Mouse (Mus musculus) midbrain, embryonic 10.5 days (tissue): ENCODE measurements at regions not wholly inside any gene's neighbourhood (a gene's known extent, or its start where the extent isn't known, plus 50 kb on each side); places are given as distances from the start of the nearest gene placed in this dataset.
A peak's percentile ranks its signal among the peaks of the same experiment; 100 is the strongest.

Experiments used
- DNase-seq: peaks from one replicate; pipeline ENCODE4 v3.0.0-alpha.2; 2017; ENCODE audit warnings: low spot score
- H3K27ac ChIP-seq: fragments of 300-500 bp; sonication (generic); replicated peaks from 2 replicates; pipeline ENCODE4 v1.5.1; 2016; ENCODE audit warnings: mild to moderate bottlenecking
- H3K27me3 ChIP-seq: fragments of 300-500 bp; sonication (generic); 2 replicates; pipeline ENCODE4 v1.6.1; 2016; ENCODE audit warnings: low read depth, mild to moderate bottlenecking; ENCODE audit not compliant: poor library complexity, severe bottlenecking
- H3K36me3 ChIP-seq: fragments of 300-500 bp; sonication (generic); 2 replicates; pipeline ENCODE4 v1.6.1; 2016; ENCODE audit warnings: mild to moderate bottlenecking, moderate library complexity
- H3K4me1 ChIP-seq: fragments of 300-500 bp; sonication (generic); 2 replicates; pipeline ENCODE4 v1.6.1; 2016
- H3K4me3 ChIP-seq: fragments of 300-500 bp; sonication (generic); 2 replicates; pipeline ENCODE4 v1.5.1; 2016; ENCODE audit warnings: mild to moderate bottlenecking, moderate library complexity
- H3K9me3 ChIP-seq: fragments of 300-500 bp; sonication (generic); replicated peaks from 2 replicates; pipeline ENCODE4 v1.6.1; 2016; ENCODE audit warnings: mild to moderate bottlenecking
- WGBS: fragments of 180-500 bp; shearing (Covaris S2); methylation state at CpG from one replicate; pipeline ENCODE4 v1.1.7; 2016; 5-methylcytosine and 5-hydroxymethylcytosine counted together

DNA sequence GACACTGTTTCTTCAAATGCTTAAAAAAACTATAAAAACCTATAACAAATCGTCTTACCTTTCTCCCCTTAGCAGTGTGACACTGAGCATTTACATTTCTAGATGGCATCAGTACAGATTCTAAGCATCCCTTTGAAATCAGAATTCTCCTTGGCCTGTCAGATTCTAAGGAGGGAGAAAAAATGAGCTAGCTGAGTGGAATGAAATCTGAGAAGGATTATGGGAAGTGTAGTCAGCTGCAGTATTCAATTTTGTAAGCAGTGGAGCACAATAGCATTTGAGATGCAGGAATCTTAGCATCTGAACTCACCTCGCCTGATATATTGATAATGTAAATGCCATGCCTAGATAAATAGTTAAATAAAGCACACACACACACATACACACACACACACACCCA lies 240.4 kb upstream of the C030005K15Rik start:
- Histone ChIP-seq H3K4me3 (no peak overlapping the region), H3K4me1 (no peaks in the 10 kb centered on the region), H3K36me3 (no peaks in the 10 kb centered on the region), H3K27ac (no peak overlapping the region), H3K9me3 (no peaks in the 10 kb centered on the region), H3K27me3 (no peaks in the 10 kb centered on the region)
- 75% methylated on average over 2 of the region's 2 CpGs for WGBS
- DNase-seq: no peak

- 62% methylated on average over 4 of the region's 4 CpGs for WGBS
- peaks cover 12% of the 10 kb centered on the region; the same call in 1 of the 2 replicates for H3K4me1 ChIP-seq
- no peak for DNase-seq
Observed at GRCm38 (mm10) chr10:98007037-98007436, 280.5 kb upstream of the C030005K15Rik start.

DNA sequence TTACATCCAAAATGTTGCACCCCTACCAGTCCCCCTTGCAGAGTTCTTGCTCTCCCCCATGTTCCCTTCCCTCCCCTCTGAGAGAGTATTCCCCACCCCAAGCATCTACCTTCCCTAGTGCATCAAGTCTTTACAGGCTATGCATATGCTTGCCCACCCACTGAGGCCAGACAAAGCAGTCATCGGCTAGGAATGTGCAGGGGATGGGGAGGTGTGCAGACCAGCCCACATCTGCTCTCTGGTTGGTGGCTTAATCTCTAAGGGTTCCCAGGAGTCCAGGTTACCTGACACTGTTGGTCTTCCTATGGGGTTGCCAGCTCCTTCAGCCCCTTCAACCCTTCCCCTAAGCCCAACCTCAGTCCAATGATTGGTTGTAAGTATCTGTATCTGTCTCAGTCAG lies 281.8 kb upstream of the C030005K15Rik start:
- 14% methylated on average over 1 of the region's 1 CpGs for WGBS
- H3K4me3 ChIP-seq: no peak overlapping the region
- H3K9me3 ChIP-seq: no peaks in the 10 kb centered on the region
- peaks cover 12% of the 10 kb centered on the region; the same call in 1 of the 2 replicates for H3K4me1 ChIP-seq
- H3K27me3 ChIP-seq: no peaks in the 10 kb centered on the region
- DNase-seq: peak; percentile 13
- no peak overlapping the region for H3K27ac ChIP-seq
- H3K36me3 ChIP-seq: no peaks in the 10 kb centered on the region

More at GRCm38 (mm10) chr10:98007037-98007436, 280.5 kb upstream of the C030005K15Rik start:
- Histone ChIP-seq H3K36me3 (no peaks in the 10 kb centered on the region), H3K4me3 (no peak overlapping the region), H3K9me3 (no peaks in the 10 kb centered on the region), H3K27me3 (no peaks in the 10 kb centered on the region), H3K27ac (no peak overlapping the region)

DNA sequence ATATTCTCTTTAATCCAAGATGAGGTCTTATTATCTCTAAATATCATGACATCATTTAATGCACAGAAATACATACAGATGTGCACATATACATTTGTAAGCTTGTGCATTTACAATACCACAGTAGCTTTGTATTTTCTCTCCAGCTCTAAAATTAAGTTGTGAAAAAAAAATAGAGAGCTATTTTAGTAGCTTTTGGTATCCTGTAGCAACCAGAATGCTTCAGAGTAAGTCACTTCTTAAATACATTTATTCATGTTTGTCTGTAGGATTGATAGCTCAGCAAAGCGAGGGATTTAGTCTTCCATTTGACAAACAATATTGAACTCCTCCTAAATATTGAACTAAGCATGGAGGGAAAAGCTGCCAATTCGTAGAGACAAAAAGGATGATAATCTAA lies 286.4 kb upstream of the C030005K15Rik start:
- no peak for DNase-seq
- Histone ChIP-seq H3K27ac (no peak overlapping the region), H3K27me3 (no peaks in the 10 kb centered on the region), H3K4me3 (no peak overlapping the region), H3K36me3 (no peaks in the 10 kb centered on the region), H3K9me3 (no peaks in the 10 kb centered on the region), H3K4me1 (0 out of 2 replicates have a peak, but pooled peaks cover 2% of the 10 kb centered on the region)
- 88% methylated on average over 2 of the region's 2 CpGs for WGBS

DNA sequence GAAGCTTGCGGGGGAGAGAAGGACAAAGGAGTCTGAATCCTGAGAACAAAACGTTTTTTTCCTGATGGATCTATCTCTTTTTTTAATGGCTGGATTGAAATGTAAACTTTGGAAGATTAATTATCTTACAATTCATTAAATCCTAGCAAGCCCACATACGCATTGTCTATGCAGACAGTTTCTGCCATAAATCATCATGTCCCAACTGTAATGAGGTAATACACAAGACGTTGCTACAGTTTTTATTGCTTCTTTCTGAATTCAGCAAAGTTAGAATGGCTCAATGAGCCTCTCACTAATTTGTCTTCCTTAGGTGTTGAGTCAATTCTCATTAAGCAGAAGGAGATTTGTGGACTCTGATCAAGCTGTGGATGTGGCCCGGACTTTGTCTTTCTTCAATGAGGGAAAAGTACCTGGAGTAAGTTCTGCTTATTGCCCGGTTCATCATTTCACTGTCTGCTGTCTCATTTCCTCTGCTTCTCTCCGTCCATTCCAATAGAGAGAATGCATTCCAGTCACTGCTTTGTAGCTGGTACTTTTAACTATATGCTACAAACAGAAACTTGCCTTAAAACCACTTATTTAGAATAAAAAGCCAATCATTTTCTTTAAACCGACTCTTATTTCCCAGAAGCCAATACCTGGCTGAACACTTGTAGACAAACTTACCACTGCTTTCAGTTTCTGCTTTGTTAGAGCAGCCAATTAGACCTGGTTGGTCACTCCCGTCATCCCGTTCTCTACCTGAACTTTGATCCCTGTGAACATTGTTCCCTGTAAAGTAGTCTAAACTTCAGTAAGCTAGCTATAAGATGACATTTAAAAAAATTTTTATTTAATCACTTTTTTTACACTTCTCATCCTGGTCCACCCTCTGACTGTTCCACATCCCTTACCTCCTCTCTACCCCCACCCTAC lies 288.7 kb upstream of the C030005K15Rik start:
- Histone ChIP-seq H3K27me3 (no peaks in the 10 kb centered on the region), H3K27ac (no peak overlapping the region), H3K4me1 (no peaks in the 10 kb centered on the region), H3K4me3 (no peak overlapping the region), H3K9me3 (no peaks in the 10 kb centered on the region), H3K36me3 (no peaks in the 10 kb centered on the region)
- WGBS: 85% methylated on average over 10 of the region's 10 CpGs
- no peak for DNase-seq

GRCm38 (mm10) chr10:98016596-98017304 lies 290.2 kb upstream of the C030005K15Rik start:
- 97% methylated on average over 2 of the region's 2 CpGs for WGBS
- Histone ChIP-seq H3K36me3 (no peaks in the 10 kb centered on the region), H3K27ac (no peak overlapping the region), H3K4me3 (no peak overlapping the region), H3K27me3 (no peaks in the 10 kb centered on the region), H3K4me1 (no peaks in the 10 kb centered on the region), H3K9me3 (no peaks in the 10 kb centered on the region)
- DNase-seq: no peak

GRCm38 (mm10) chr10:98029124-98029523 lies 302.6 kb upstream of the C030005K15Rik start:
- H3K27ac ChIP-seq: no peak overlapping the region

DNA sequence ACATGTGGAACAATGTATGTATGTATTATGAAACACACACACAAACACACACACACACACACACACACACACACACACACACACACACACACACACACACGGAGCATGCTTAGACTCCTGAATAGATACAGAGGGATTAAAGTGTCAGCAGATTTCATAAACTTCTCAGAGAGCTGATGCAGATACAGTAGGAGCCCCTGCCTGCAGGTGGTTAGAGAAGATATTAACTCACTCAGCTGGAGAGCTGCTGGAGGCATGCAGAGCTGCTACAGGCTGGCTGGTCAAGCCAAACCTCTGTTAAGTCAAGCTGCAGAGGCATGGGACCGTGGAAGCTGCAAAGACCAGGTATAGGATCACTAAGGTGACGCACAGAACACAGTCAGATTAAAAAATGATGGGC lies 303.1 kb upstream of the C030005K15Rik start:
- Histone ChIP-seq H3K4me3 (no peak overlapping the region), H3K36me3 (no peaks in the 10 kb centered on the region), H3K4me1 (no peaks in the 10 kb centered on the region), H3K27me3 (no peaks in the 10 kb centered on the region), H3K27ac (no peak overlapping the region), H3K9me3 (no peaks in the 10 kb centered on the region)
- no peak for DNase-seq
- WGBS: 69% methylated on average over 3 of the region's 3 CpGs

More at GRCm38 (mm10) chr10:98029124-98029523, 302.6 kb upstream of the C030005K15Rik start:
- Histone ChIP-seq H3K4me1 (no peaks in the 10 kb centered on the region), H3K4me3 (no peak overlapping the region), H3K9me3 (no peaks in the 10 kb centered on the region), H3K36me3 (no peaks in the 10 kb centered on the region), H3K27me3 (no peaks in the 10 kb centered on the region)
- no peak for DNase-seq
- WGBS: 93% methylated on average over 8 of the region's 8 CpGs

- Histone ChIP-seq H3K4me3 (no peak overlapping the region), H3K9me3 (no peaks in the 10 kb centered on the region), H3K36me3 (no peaks in the 10 kb centered on the region), H3K4me1 (no peaks in the 10 kb centered on the region), H3K27me3 (no peaks in the 10 kb centered on the region), H3K27ac (no peak overlapping the region)
- no peak for DNase-seq
- 96% methylated on average over 1 of the region's 1 CpGs for WGBS
Observed at GRCm38 (mm10) chr10:98032661-98033060, 306.1 kb upstream of the C030005K15Rik start.

- H3K36me3 ChIP-seq: no peaks in the 10 kb centered on the region
- H3K27ac ChIP-seq: no peak overlapping the region
- WGBS: 64% methylated on average over 4 of the region's 4 CpGs
- no peaks in the 10 kb centered on the region for H3K27me3 ChIP-seq
- no peaks in the 10 kb centered on the region for H3K9me3 ChIP-seq
- no peak for DNase-seq
- H3K4me1 ChIP-seq: no peaks in the 10 kb centered on the region
- no peak overlapping the region for H3K4me3 ChIP-seq
Observed at GRCm38 (mm10) chr10:98041766-98042165, 315.2 kb upstream of the C030005K15Rik start.

GRCm38 (mm10) chr10:98043873-98044272 lies 317.3 kb upstream of the C030005K15Rik start:
- DNase-seq: no peak
- no peaks in the 10 kb centered on the region for H3K4me1 ChIP-seq
- WGBS: 87% methylated on average over 2 of the region's 2 CpGs

DNA sequence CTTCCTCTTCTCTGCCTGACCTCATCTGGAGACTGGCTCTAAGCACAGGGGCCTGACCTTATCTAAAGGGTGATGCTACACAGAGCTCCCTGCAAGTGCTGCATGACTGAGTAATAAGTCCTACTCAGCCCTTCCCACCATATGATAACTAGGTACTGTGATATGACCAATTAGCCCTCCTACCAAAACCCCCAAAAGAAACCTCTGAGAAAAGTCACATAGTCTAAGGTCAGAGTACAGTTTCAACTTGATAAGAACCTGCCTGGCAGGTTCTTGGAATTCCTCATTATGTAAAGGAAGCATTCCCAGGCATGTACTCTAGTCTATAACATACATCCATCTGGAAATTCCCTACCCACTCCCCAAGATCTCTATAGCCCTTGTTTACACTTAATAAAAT lies 318.0 kb upstream of the C030005K15Rik start:
- Histone ChIP-seq H3K9me3 (no peaks in the 10 kb centered on the region), H3K36me3 (no peaks in the 10 kb centered on the region), H3K27me3 (no peaks in the 10 kb centered on the region)

More at GRCm38 (mm10) chr10:98043873-98044272, 317.3 kb upstream of the C030005K15Rik start:
- Histone ChIP-seq H3K27me3 (no peaks in the 10 kb centered on the region), H3K36me3 (no peaks in the 10 kb centered on the region), H3K4me3 (no peak overlapping the region), H3K27ac (no peak overlapping the region), H3K9me3 (no peaks in the 10 kb centered on the region)

DNA sequence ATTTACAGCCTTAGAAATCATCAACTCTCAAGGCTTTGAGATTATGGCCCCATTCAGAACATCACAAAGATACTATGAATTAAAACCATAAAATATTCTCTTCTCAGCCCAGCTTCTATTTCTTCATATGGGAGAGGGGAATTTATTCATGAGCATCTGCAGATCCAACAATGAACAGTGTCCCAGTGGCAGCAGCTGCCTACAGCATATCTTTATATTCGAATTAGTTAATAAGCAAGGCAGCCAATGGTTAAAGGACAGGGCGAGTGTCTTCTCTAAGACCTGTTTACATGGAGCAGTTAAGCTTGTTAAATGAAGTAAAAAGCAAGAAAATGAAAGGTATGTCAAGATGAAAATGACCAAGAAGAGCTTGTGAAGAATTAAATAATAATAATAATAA lies 346.9 kb upstream of the C030005K15Rik start:
- Histone ChIP-seq H3K9me3 (no peaks in the 10 kb centered on the region), H3K27ac (no peak overlapping the region), H3K36me3 (no peaks in the 10 kb centered on the region), H3K27me3 (no peaks in the 10 kb centered on the region), H3K4me3 (no peak overlapping the region), H3K4me1 (no peaks in the 10 kb centered on the region)
- WGBS: 83% methylated on average over 2 of the region's 2 CpGs
- no peak for DNase-seq

More for the DNA sequence above, 318.0 kb upstream of the C030005K15Rik start:
- H3K4me3 ChIP-seq: no peak overlapping the region
- no peak overlapping the region for H3K27ac ChIP-seq
- no peaks in the 10 kb centered on the region for H3K4me1 ChIP-seq
- no peak for DNase-seq
